Mouse (Mus musculus): ENCODE data around the gene Btc. TPM values are rescaled to one million over a fixed set of nuclear protein-coding genes. Genes with fewer than 3 reads are reported as not detected.

The Btc gene
- not detected for total RNA-seq (2023)

GRCm38 (mm10) chr5:91402339-91403211 lies at the start of gene Btc:
Btc (minus strand) TSS chr5:91402994.

Other genes with a start within 250 kb of the Btc start
- under 1 TPM; 0.11 to 0.20 TPM for gene Parm1, start 114.6 kb upstream of the Btc start, total RNA-seq (2023)